Mouse (Mus musculus): ENCODE results near the gene Ccdc136. TPM values are rescaled to one million over a fixed set of nuclear protein-coding genes. Genes with fewer than 3 reads are reported as not detected.

Gene Ccdc136
- not detected for total RNA-seq (2023)

DNA sequence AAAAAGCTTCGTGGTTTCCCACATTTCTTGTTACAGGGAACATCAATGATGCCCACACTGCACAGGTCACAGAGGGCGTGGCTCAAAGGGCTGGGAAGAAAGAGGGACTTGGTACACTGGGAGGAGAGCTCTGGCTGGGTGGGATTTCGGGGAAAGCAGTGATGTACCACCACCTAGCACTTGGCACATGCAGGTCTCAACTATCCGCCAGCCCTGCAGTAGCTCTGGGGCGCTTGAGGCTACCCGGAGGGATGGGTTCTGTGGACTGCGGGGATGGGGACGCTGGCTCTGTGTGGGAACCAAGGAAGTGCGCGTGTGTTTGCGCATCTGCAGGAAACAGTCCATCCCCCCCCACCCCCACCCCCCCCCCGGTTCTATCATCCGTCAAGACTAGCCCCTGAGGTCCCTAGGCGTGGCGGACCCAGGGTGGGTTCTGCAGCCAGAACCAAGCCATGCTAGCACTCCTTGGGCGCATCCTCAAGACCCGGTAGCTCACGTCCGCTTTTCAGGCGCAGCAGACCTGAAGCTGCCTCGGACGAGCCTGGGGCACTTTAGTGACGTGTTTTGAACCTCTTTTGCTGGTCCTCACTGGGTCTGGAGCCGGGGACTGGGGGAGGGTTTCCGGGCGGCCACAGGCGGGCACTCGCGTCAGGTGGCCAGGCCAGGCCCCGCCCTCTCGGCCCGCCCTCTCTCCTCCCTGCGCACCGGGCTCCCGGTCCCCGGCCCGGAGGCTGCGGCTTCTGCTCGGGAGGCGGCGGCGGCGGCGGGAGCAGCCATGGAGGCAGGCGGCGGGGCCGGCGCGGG is at the start of gene Ccdc136:
Gene Ccdc136 (plus strand): TSS at position 400 of the 804 bp plus-strand sequence.

DNA sequence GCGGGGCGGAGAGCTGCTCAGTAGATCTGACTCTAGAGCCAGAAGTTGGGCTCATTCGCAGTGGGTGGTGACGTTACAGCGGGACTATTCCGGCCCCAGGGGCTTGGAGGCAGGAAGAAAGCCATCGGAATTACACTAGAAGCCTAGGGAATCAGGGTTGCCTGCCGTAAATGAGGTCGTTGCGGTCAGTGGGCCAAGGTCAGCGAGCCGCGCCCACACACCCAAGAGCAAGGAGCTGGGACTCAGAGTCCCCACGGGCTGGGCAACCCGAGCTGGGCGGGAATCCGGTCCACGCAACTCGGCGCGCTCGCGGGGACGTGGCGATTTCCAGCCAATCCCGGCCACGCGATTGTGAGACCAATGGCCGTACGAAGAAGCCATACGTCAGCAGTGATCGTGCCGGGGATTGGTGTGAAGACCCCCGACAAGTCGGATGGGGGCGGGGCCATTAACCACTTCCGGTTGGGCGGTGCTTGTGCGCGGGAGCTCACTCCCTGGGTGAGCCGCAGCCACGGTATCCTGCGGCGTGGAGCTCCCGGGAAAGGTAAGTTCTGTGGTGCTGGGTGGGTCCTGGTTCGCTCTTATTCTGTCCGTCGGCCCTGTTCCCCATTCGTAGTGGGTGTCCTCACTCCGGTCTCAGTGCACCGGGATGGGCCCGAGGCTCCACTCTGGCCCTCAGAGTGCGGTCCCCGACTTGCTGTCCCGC is 48.3 kb upstream of the Ccdc136 start, which contains the start of gene Calu:
Gene Calu (plus strand): TSS at position 405 of the 706 bp plus-strand sequence.

DNA sequence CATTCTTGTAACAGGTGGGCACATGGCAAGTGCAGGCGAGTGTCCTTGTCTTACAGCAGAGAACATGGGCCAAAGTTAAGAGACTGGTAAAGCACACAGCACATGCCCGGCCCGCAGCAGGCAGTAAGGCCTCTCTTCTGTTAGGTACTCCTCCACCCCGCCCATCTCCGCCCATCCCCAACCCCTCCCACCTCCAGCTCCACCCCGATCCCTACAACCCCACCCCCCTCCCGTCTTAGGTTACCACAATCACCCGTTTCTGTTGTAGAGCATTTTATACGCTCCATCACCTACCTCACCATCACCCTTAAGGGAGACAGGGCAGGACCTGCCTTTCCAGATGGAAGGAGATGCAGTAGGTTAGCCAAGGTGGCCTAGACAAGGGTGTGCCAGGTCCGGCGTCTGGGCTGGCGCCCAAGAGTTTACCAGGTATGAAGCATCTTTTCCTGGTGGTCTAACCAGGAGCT is 8.0 kb upstream of the Ccdc136 start, which contains the start of gene Opn1sw:
Gene Opn1sw (minus strand): TSS at position 417 of the 467 bp plus-strand sequence.

DNA sequence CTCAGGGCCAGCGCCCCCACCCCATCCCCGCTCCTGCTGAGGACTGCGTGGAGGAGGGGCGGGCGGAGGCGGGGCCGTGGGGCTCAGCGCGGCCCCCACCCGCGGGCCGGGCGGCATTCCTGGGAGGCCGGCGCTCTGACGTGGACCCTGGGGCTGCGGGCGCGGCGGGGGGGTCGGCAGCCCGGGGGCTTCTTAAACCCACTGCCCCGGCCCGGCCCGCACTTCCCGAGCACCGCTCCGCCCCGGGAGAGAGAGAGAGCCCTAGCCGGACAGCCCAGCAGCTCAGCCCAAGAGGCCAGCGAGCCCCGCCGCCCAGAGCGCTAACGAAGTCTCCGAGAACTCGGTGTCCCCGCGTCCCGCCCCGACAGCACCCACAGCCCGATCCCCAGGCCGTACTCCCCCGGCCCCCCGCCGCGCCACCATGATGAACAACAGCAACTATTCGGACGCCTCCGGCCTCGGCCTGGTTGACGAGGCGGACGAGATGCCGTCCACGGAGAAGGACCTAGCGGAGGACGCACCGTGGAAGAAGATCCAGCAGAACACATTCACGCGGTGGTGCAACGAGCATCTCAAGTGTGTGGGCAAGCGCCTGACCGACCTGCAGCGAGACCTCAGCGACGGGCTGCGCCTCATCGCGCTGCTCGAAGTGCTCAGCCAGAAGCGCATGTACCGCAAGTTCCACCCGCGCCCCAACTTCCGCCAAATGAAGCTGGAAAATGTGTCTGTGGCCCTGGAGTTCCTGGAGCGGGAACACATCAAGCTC is 37.1 kb downstream of the Ccdc136 start, which contains the start of gene Flnc:
Gene Flnc (plus strand): TSS at position 219 of the 766 bp plus-strand sequence.

DNA sequence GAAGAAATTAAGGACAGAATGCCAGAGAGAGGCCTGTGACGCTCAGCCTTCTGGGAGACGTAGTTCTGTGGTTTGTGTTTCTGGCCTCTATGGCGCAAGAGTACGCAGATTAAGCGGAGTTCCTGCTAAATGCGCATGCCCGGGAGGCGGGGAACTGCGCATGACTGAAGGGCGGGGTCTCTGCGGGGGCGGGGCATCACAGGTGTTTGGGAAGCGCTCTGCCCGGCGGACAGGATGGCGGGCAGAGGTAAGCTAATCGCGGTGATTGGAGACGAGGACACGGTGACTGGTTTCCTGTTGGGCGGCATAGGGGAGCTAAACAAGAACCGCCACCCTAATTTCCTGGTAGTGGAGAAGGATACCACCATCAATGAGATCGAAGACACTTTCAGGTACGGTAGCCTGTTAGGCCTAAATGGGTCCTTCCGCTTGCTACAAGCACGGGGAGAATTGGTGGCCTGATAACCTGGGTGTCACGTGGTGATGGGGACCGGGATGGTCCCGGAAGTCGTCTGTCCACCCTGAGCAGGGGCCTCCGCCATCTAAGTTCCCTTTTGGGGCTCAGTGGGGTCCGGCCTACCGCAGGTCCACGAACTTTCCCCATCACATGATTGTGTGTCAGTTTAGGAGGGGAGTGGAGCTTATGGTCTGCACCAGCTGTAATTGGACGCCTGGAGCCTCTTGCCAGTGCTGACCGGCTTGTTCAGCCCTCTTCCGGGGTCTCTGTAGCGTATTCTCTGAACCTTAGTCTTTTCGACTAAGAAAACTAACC is 71.7 kb downstream of the Ccdc136 start, which contains the start of gene Atp6v1f:
Gene Atp6v1f (plus strand): TSS at position 136 of the 772 bp plus-strand sequence.

DNA sequence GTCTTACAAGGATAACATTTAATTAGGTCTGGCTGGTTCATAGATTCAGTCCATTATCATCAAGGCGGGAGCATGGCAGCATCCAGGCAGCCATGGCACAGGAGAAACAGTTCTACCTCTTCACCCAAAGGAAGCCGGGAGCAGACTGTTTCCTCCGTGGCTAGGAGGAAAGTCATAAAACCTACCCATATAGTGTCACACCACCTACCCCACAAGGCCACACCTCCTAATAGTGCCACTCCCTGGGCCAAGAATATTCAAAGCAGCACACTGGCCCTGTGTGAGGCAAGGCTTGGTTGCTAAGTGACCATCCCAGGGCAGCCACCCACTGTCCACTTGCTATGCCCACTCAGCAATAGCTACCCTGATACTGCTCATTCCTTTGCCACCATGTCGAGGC is 75.0 kb downstream of the Ccdc136 start, which contains the start of gene Atp6v1fnb:
Gene Atp6v1fnb (plus strand): TSS at position 301 of the 400 bp plus-strand sequence.

Other genes with a start within 250 kb of the Ccdc136 start
- gene Rbm28, start 231.3 kb upstream of the Ccdc136 start, total RNA-seq (2023), result 10 to 100 TPM; 84.3 to 84.6 TPM
- gene Prrt4, start 216.7 kb upstream of the Ccdc136 start, total RNA-seq (2023), result under 1 TPM in 1 of 2 experiments, not detected in 1; 0.26 TPM
- gene Impdh1, start 179.9 kb upstream of the Ccdc136 start, total RNA-seq (2023), result 10 to 100 TPM; 69.1 to 73.9 TPM
- gene Hilpda, start 123.8 kb upstream of the Ccdc136 start, total RNA-seq (2023), result 10 to 100 TPM; 15.4 to 18.3 TPM
- 1 to 10 TPM in 1 of 2 experiments, not detected in 1; 1.1 TPM for gene Fam71f2, start 116.7 kb upstream of the Ccdc136 start, total RNA-seq (2023)
- gene Fam71f1, start 77.2 kb upstream of the Ccdc136 start, total RNA-seq (2023), result not detected
- 10 to 100 TPM; 42.9 to 52.3 TPM for gene Calu, start 48.2 kb upstream of the Ccdc136 start, total RNA-seq (2023)
- gene Opn1sw, start 7.8 kb upstream of the Ccdc136 start, total RNA-seq (2023), result not detected
- gene Flnc, start 36.9 kb downstream of the Ccdc136 start, total RNA-seq (2023), result not detected
- 100 to 1,000 TPM; 185 to 190 TPM for gene Atp6v1f, start 71.4 kb downstream of the Ccdc136 start, total RNA-seq (2023)
- gene Atp6v1fnb, start 75.1 kb downstream of the Ccdc136 start, total RNA-seq (2023), result 1 to 10 TPM; 6.1 to 8.7 TPM
- under 1 TPM in 1 of 2 experiments, not detected in 1; 0.26 TPM for gene Kcp, start 111.6 kb downstream of the Ccdc136 start, total RNA-seq (2023)
- gene Irf5, start 130.3 kb downstream of the Ccdc136 start, total RNA-seq (2023), result 100 to 1,000 TPM; 278 to 284 TPM
- gene Tnpo3, start 213.6 kb downstream of the Ccdc136 start, total RNA-seq (2023), result 10 to 100 TPM; 87.4 to 93.9 TPM